ENCODE assay signal across 8 mouse cellular contexts in genomic region chr7:140844905-140845665, GRCm38 (mm10). TPM values are rescaled to one million over a fixed set of nuclear protein-coding genes. Genes with fewer than 3 reads are reported as not detected.
DNase-seq lines count a peak whose midpoint lies in the region; ATAC-seq lines count a peak whose summit lies in the region.

Gene Scgb1c1 (plus strand): TSS chr7:140845547.

- peak within 1 kb of the TSS; percentile 83 for H3K4me3 ChIP-seq in megakaryocyte, embryonic 14.5 days (replicated peaks)

- peak; percentile 94 for DNase-seq in ZHBTc4 (ENCODE audit: low read depth, low spot score)
- DNase-seq in gastrocnemius, adult 8-10 months (ENCODE audit: low spot score in 2 of 2): peak; percentile 74 to 78
- DNase-seq in induced T-regulatory cell, adult 2 months (ENCODE audit: low read depth): peak; percentile 94
- DNase-seq in left cerebral cortex, adult 8-10 months (ENCODE audit: low spot score in 2 of 2): peak; percentile 55 to 79
- DNase-seq in right cerebral cortex, adult 18-20 months: peak; percentile 85
- peak; percentile 75 to 88 for DNase-seq in urinary bladder, adult 18-20 months (ENCODE audit: low spot score in 2 of 2)

- peaks cover 46% of the 10 kb centered on the region for H3K27me3 ChIP-seq in megakaryocyte, embryonic 14.5 days (replicated peaks)

- ATAC-seq in common myeloid progenitor, adult 5-6 weeks (replicated peaks; ENCODE audit: low read depth, poor library complexity, severe bottlenecking): peak; percentile 91

- no peaks in the 10 kb centered on the region for H3K9me3 ChIP-seq in megakaryocyte, embryonic 14.5 days

- H3K36me3 ChIP-seq in megakaryocyte, embryonic 14.5 days (replicated peaks; ENCODE audit: low read length): peaks cover 1% of the 10 kb centered on the region

- peaks cover 51% of the 10 kb centered on the region for H3K4me1 ChIP-seq in megakaryocyte, embryonic 14.5 days

RNA-seq across cellular contexts. Expression of gene Scgb1c1, which starts in this region (rescaled TPM):
- total RNA-seq in common myeloid progenitor, adult 5-6 weeks (2017): not detected in 2 replicates
- not detected for total RNA-seq in gastrocnemius, adult 8-10 months (2022)
- total RNA-seq in left cerebral cortex, adult 8-10 months (2022): not detected
- polyA plus RNA-seq in megakaryocyte, embryonic 14.5 days (2012; ENCODE audit: insufficient read depth, low replicate concordance): 1.1 TPM in 1 of 2 replicates, not detected in the other

Comparison
In these comparisons a context has a peak if more than half of its experiments do, and no peak if none do; other contexts are left out.
1. Peak in every context shown above with its lines: DNase-seq, ATAC-seq and H3K4me3 ChIP-seq.
2. Peak in ATAC-seq in common myeloid progenitor, adult 5-6 weeks; RNA of the gene not detected or under 1 TPM.
3. Peak in DNase-seq in gastrocnemius, adult 8-10 months; RNA of the gene not detected or under 1 TPM.
4. Peak in DNase-seq in left cerebral cortex, adult 8-10 months; RNA of the gene not detected or under 1 TPM.